Mouse (Mus musculus) liver, postnatal 0 days (tissue): ENCODE data around the gene Vamp1. TPM values are rescaled to one million over a fixed set of nuclear protein-coding genes. Genes with fewer than 3 reads are reported as not detected.
A peak's percentile ranks its signal among the peaks of the same experiment; 100 is the strongest.

ENCODE experiments used
- ATAC-seq: fragments of 200-750 bp; cut with Nextera tagmentation; 2 replicates; pipeline ENCODE4 v1.8.0; 2017; ENCODE audit warnings: mild to moderate bottlenecking, moderate library complexity
- DNase-seq: peaks from one replicate; pipeline ENCODE4 v3.0.0-alpha.2; 2016
- H3K27ac ChIP-seq: fragments of 300-500 bp; sonication (generic); 2 replicates; pipeline ENCODE4 v1.5.1; 2014; ENCODE audit warnings: antibody characterized with exemption, moderate library complexity, mild to moderate bottlenecking, low read depth
- H3K27me3 ChIP-seq: fragments of 300-500 bp; sonication (generic); 2 replicates; pipeline ENCODE4 v1.6.1; 2014; ENCODE audit warnings: low read length, control low read depth, mixed read lengths; ENCODE audit not compliant: insufficient read depth
- H3K36me3 ChIP-seq: fragments of 300-500 bp; sonication (generic); replicated peaks from 2 replicates; pipeline ENCODE4 v1.6.1; 2014; ENCODE audit warnings: mild to moderate bottlenecking, control low read depth, low read length, moderate library complexity, mixed read lengths; ENCODE audit not compliant: insufficient read depth
- H3K4me1 ChIP-seq: fragments of 300-500 bp; sonication (generic); 2 replicates; pipeline ENCODE4 v1.6.1; 2014; ENCODE audit warnings: antibody characterized with exemption, mild to moderate bottlenecking, control low read depth; ENCODE audit not compliant: insufficient read depth
- H3K4me2 ChIP-seq: fragments of 300-500 bp; sonication (generic); 2 replicates; pipeline ENCODE4 v1.6.1; 2014; ENCODE audit warnings: low read depth, mild to moderate bottlenecking, low read length, moderate library complexity, mixed read lengths
- H3K4me3 ChIP-seq: fragments of 300-500 bp; sonication (generic); 2 replicates; pipeline ENCODE4 v1.5.1; 2014; ENCODE audit warnings: low read depth, low read length
- H3K9ac ChIP-seq: fragments of 300-500 bp; sonication (generic); replicated peaks from 2 replicates; pipeline ENCODE4 v1.6.1; 2014; ENCODE audit warnings: mild to moderate bottlenecking, moderate library complexity
- H3K9me3 ChIP-seq: fragments of 300-500 bp; sonication (generic); 2 replicates; pipeline ENCODE4 v1.6.1; 2016; ENCODE audit warnings: mild to moderate bottlenecking, control low read depth, low read length, mixed read lengths
- CTCF ChIP-seq: sonication (generic); IDR thresholded peaks from 2 replicates; pipeline ENCODE4 v1.5.1; 2016; ENCODE audit warnings: antibody characterized with exemption, low read depth
- EP300 ChIP-seq: IDR thresholded peaks from 2 replicates; pipeline ENCODE4 v1.6.1; 2016; ENCODE audit warnings: antibody characterized with exemption, low read depth, mild to moderate bottlenecking
- WGBS: fragments of 180-500 bp; shearing (Covaris S2); extraction: QIAGEN DNeasy Blood & Tissue Kit; methylation state at CpG from one replicate; pipeline ENCODE4 v1.1.7; 2014; ENCODE audit not compliant: insufficient replicate concordance; 5-methylcytosine and 5-hydroxymethylcytosine counted together
- polyA plus RNA-seq: library from polyadenylated mRNA; unstranded; fragments of >200 nt; fragmentation: Nextera tagmentation; extraction: Ambion mirVana; gene quantifications from 2 replicates; pipeline ENCODE4 v1.2.1, GENCODE M21; 2015

The Vamp1 gene
- polyA plus RNA-seq, 1 experiment from 2014 or later, result 1.4 TPM

DNA sequence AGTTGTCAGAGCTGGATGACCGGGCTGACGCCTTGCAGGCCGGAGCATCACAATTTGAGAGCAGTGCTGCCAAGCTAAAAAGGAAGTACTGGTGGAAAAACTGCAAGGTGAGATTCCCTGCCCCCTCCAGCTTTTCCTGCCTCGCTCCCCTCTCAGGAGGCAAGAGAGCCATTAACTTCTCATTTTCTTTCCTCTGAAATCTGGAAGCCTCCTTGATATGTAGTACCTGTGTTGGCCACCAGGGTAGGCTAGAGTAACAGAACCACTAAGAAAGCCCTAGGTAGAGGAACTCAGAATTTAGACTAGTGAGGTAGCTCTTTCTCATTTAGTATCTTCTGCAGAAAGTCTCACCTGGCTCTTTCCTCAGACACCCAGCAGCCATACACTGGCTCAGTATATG is 3.6 kb downstream of the Vamp1 start:
- peak; percentile 92 for TF ChIP-seq CTCF
- no peak for TF ChIP-seq EP300
- 76% methylated on average over 4 of the region's 4 CpGs for WGBS
- ATAC-seq (no peak), DNase-seq (peak; percentile 58)
- no peak overlapping the region for H3K4me2 ChIP-seq
- no peak overlapping the region for H3K27ac ChIP-seq
- no peaks in the 10 kb centered on the region for H3K9me3 ChIP-seq
- H3K36me3 ChIP-seq, result peaks cover 36% of the 10 kb centered on the region
- peaks cover 1% of the 10 kb centered on the region for H3K27me3 ChIP-seq
- peaks cover 13% of the 10 kb centered on the region for H3K4me1 ChIP-seq
- H3K4me3 ChIP-seq, result no peak overlapping the region
- H3K9ac ChIP-seq, result no peak overlapping the region

DNA sequence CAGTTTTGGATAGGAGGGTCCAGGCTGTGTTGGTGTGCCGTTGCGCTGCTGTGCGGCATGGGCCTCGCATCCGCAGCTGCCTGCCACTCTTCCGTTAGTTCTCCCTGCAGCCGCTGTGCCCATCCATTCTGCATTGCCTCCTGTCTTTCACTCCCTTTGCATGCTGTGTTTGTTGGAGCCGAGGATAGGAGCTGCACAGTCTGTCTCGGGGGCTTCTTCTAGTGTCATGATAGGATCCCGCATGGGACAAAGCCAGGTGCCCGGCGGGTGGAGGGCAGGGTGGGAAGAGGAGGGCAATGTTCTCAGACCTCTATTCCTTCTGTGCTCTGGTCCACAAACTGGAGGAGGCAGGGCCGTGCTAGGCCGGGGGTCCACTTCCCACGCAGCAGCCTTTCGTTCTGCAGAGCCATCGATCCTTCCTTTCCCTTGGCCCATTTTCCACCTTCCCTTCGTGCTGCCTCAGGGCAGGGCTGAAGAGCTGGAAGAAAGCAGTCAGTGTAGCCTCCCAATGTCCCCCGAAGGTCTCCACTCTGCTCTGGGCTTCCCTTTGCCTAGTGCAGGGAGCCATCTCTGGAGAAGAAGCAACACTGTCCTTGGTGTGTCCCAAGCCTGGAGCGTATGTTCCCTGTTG is 5.9 kb downstream of the Vamp1 start:
- ATAC-seq (no peak), DNase-seq (no peak)
- Histone ChIP-seq H3K9me3 (no peaks in the 10 kb centered on the region), H3K36me3 (peaks cover 50% of the 10 kb centered on the region), H3K9ac (no peak overlapping the region), H3K4me1 (peaks cover 9% of the 10 kb centered on the region), H3K27me3 (no peaks in the 10 kb centered on the region), H3K4me2 (no peak overlapping the region), H3K4me3 (no peak overlapping the region), H3K27ac (no peak overlapping the region)
- TF ChIP-seq EP300, result no peak
- TF ChIP-seq CTCF, result no peak
- 89% methylated on average over 20 of the region's 20 CpGs for WGBS

DNA sequence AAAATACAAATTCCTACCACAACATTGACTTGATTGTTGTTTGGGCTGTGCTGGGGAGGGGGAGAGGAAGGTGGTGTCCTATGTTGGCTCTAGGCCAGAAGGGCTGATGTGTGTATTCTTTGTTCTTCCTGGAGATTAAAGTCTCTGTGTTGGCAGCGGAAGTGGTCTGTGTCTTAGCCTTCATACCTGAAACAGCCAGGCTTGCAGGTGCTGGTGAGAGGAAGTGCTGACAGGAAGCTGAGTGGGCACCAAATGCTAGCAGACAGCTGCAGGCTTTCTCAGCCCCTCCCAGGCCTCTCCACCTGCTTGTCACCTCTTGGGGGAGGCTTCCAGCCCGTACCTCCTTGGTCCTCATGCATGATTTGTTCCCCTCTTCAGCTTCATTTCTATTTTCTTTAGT is 6.8 kb downstream of the Vamp1 start:
- Histone ChIP-seq H3K4me1 (no peaks in the 10 kb centered on the region), H3K4me3 (no peak overlapping the region), H3K27me3 (no peaks in the 10 kb centered on the region), H3K36me3 (peaks cover 59% of the 10 kb centered on the region), H3K4me2 (no peak overlapping the region), H3K9me3 (no peaks in the 10 kb centered on the region), H3K27ac (0 out of 2 replicates have a peak overlapping the region, but pooled peaks have one; percentile 22), H3K9ac (no peak overlapping the region)
- WGBS, result 54% methylated on average over 2 of the region's 2 CpGs
- TF ChIP-seq EP300 (no peak), CTCF (no peak)
- DNase-seq, result peak; percentile 33
- peak; percentile 24; the same call in 1 of the 2 replicates for ATAC-seq

DNA sequence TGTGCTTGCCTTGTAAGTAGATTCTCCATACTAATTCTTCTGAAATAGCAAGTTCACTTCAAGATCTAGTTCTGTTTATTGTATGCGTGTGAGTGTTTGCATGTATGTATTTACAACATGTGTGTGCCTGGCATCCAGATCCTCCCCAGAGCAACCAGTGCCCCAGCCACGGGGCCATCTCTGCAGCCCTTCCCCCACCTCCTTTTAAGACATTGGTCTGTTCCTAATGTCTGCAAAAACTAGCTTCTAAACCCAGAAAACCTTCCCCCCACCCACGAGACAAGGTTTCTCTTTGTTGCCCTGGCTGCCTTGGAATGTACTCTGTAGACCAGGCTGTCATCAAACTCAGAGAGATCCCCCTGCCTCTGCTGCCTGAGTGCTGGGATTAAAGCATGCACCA is 7.2 kb downstream of the Vamp1 start:
- 0 out of 2 replicates have a peak overlapping the region, but pooled peaks have one; percentile 22 for H3K27ac ChIP-seq
- ATAC-seq, result no peak
- 65% methylated on average over 3 of the region's 3 CpGs for WGBS

DNA sequence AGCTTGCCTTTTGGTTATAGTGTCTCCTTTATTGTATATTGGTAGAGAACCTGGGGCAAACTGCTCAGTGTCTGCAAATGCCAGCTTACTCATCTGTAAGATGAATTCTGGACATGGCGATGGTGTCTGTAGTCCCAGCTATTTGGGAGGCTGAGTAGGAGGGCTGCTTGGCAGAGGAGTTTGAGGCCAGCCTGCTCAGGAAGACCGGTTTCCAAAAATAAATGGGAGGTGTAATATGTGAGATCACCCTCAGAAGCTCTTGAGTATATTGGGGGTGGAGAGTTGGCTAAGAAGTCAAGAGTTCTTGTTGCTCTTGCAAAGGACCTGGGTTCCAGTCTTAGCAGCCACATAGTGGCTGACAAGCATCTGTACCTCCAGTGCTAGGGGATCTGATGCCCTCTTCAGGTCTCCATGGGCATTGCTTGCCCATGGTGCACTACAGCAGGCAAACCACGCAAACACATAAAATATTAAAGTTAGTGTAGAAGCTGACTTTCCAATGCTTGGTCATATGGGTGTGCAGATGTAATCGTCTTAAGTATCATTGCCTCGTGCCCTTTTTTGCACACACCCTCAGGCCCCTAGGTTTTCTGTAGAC is 10.3 kb downstream of the Vamp1 start:
- 83% methylated on average over 5 of the region's 5 CpGs for WGBS
- Histone ChIP-seq H3K4me2 (no peak overlapping the region), H3K27me3 (no peaks in the 10 kb centered on the region), H3K9ac (no peak overlapping the region), H3K4me1 (peaks cover 3% of the 10 kb centered on the region; the same call in 1 of the 2 replicates), H3K36me3 (peaks cover 58% of the 10 kb centered on the region), H3K9me3 (no peaks in the 10 kb centered on the region), H3K27ac (no peak overlapping the region), H3K4me3 (no peak overlapping the region)
- no peak for ATAC-seq
- no peak for DNase-seq
- TF ChIP-seq EP300, result no peak
- TF ChIP-seq CTCF, result peak; percentile 67

More for the DNA sequence above, 7.2 kb downstream of the Vamp1 start:
- no peaks in the 10 kb centered on the region for H3K27me3 ChIP-seq
- H3K4me2 ChIP-seq, result no peak overlapping the region
- H3K9ac ChIP-seq, result no peak overlapping the region
- TF ChIP-seq EP300, result no peak
- no peak for TF ChIP-seq CTCF
- no peaks in the 10 kb centered on the region for H3K4me1 ChIP-seq
- H3K9me3 ChIP-seq, result no peaks in the 10 kb centered on the region
- H3K36me3 ChIP-seq, result peaks cover 59% of the 10 kb centered on the region
- DNase-seq, result no peak
- H3K4me3 ChIP-seq, result no peak overlapping the region

DNA sequence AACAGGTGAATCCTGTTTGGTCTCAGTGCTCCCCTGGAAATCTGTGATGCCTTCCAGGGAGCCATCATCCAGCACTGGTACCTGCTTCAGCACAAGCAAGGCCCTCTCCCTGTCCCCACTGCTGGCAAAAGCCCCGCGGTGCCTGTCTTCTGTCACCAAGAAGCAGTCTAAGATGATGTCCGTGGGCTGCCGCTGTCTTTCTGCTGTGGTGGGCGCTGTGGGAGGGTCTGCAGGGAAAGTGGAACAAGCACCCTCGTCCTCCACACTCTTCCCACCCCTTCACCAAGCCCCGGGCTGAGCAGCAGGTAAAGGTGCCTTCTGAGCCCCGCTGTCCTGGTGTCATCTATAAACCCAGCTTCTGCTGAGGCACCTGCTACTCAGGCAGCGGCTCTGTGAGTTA is 15.2 kb downstream of the Vamp1 start:
- Histone ChIP-seq H3K9ac (peak overlapping the region; percentile 89; the same call in 1 of the 2 replicates), H3K27ac (peak overlapping the region; percentile 98), H3K4me1 (peaks cover 22% of the 10 kb centered on the region), H3K4me3 (peak overlapping the region; percentile 80), H3K27me3 (no peaks in the 10 kb centered on the region), H3K9me3 (no peaks in the 10 kb centered on the region), H3K36me3 (peaks cover 24% of the 10 kb centered on the region; the same call in 1 of the 2 replicates), H3K4me2 (peak overlapping the region; percentile 88)
- TF ChIP-seq EP300 (no peak), CTCF (no peak)
- DNase-seq (no peak), ATAC-seq (no peak)
- 73% methylated on average over 9 of the region's 9 CpGs for WGBS
